Comparison of ENCODE assay signal across 11 mouse cellular contexts in genomic region chr5:138683023-138683766, GRCm38 (mm10).
DNase-seq lines count a peak whose midpoint lies in the region; ATAC-seq and TF ChIP-seq lines count a peak whose summit lies in the region.
"Had no signal": no experiment of that assay in that cellular context is flagged by ENCODE, and none has a peak within 500 bp of the region (broad histone marks: within the 10 kb centered on the region; RNA-seq: fewer than 3 reads in every experiment).

No protein-coding gene starts in this region.

- peak; percentile 83 for ATAC-seq in common myeloid progenitor, adult 5-6 weeks (replicated peaks; ENCODE audit: low read depth, poor library complexity, severe bottlenecking)
- peak; percentile 80 for ATAC-seq in monocyte, adult 5-6 weeks (replicated peaks; ENCODE audit: insufficient number of reproducible peaks, low FRiP score, low TSS enrichment, poor library complexity, severe bottlenecking)
- ATAC-seq in intestine, embryonic 15.5 days, result no peak
- ATAC-seq: forebrain, embryonic 15.5 days had no signal

- 69% methylated on average over 8 of the region's 8 CpGs for WGBS in liver, adult 2 months
- WGBS in intestine, embryonic 15.5 days, result 56% methylated on average over 8 of the region's 8 CpGs

- DNase-seq in heart, adult 11 months, result peak; percentile 90
- no peak for DNase-seq in heart, postnatal 14 days
- peak; percentile 26 for DNase-seq in liver, adult 2 months (ENCODE audit: extremely low read depth, low read depth, low spot score)
- no peak for DNase-seq in liver
- DNase-seq in gastrocnemius, postnatal 10 days, result no peak
- DNase-seq: cerebellum, adult 11 months; right cerebral cortex, postnatal 14 days had no signal

- no peak overlapping the region for H3K27ac ChIP-seq in liver, adult 2 months (replicated peaks; ENCODE audit: insufficient read depth, low read depth, low read length)
- H3K27ac ChIP-seq in intestine, embryonic 15.5 days, result no peak overlapping the region
- H3K27ac ChIP-seq: forebrain, embryonic 15.5 days had no signal

- no peak overlapping the region for H3K4me2 ChIP-seq in intestine, embryonic 15.5 days (replicated peaks)
- H3K4me2 ChIP-seq: forebrain, embryonic 15.5 days had no signal

- H3K4me3 ChIP-seq in liver, adult 2 months (ENCODE audit: insufficient read depth, low read depth, low read length), result no peak overlapping the region
- H3K4me3 ChIP-seq in intestine, embryonic 15.5 days (replicated peaks), result no peak overlapping the region
- H3K4me3 ChIP-seq: forebrain, embryonic 15.5 days had no signal

- TF ChIP-seq POLR2A in liver, adult 2 months (IDR thresholded peaks at IDR 0.05; ENCODE audit: extremely low read depth, insufficient read depth, low read length), result no peak

- no peaks in the 10 kb centered on the region for H3K79me2 ChIP-seq in liver, adult 2 months (ENCODE audit: control insufficient read depth, insufficient read depth, low read length)

- H3K4me1 ChIP-seq in liver, adult 2 months (ENCODE audit: control insufficient read depth, insufficient read depth, low read length), result no peaks in the 10 kb centered on the region
- H3K4me1 ChIP-seq in intestine, embryonic 15.5 days (replicated peaks), result no peaks in the 10 kb centered on the region
- H3K4me1 ChIP-seq: forebrain, embryonic 15.5 days had no signal

- H3K36me3 ChIP-seq in liver, adult 2 months (ENCODE audit: control insufficient read depth, insufficient read depth, low read length), result no peaks in the 10 kb centered on the region
- H3K36me3 ChIP-seq in intestine, embryonic 15.5 days, result no peaks in the 10 kb centered on the region
- H3K36me3 ChIP-seq: forebrain, embryonic 15.5 days had no signal

- H3K9me3 ChIP-seq in intestine, embryonic 15.5 days, result no peaks in the 10 kb centered on the region
- H3K9me3 ChIP-seq: forebrain, embryonic 15.5 days had no signal

- intact Hi-C loops in heart, postnatal 14 days (cut with DNase I), result no loop called here

- TF ChIP-seq CTCF in liver, adult 2 months (IDR thresholded peaks at IDR 0.05; ENCODE audit: low read depth, low read length), result no peak

- H3K27me3 ChIP-seq in liver, adult 2 months (ENCODE audit: control insufficient read depth, insufficient read depth, low read length), result no peaks in the 10 kb centered on the region
- H3K27me3 ChIP-seq in intestine, embryonic 15.5 days (replicated peaks), result no peaks in the 10 kb centered on the region
- H3K27me3 ChIP-seq: forebrain, embryonic 15.5 days had no signal

- H3K9ac ChIP-seq in liver, adult 2 months (ENCODE audit: low read depth, low read length), result no peak overlapping the region
- no peak overlapping the region for H3K9ac ChIP-seq in intestine, embryonic 15.5 days
- H3K9ac ChIP-seq: forebrain, embryonic 15.5 days had no signal

Comparison
In these comparisons a context has a peak if more than half of its experiments do, and no peak if none do; other contexts are left out.
1. DNase-seq: peak in heart, adult 11 months (single experiment) and liver, adult 2 months (single experiment); none in heart, postnatal 14 days (0 of 2), liver (single experiment) and gastrocnemius, postnatal 10 days (single experiment).